Mouse (Mus musculus): ENCODE results near the gene Aqp2.

Aqp2 gene

DNA sequence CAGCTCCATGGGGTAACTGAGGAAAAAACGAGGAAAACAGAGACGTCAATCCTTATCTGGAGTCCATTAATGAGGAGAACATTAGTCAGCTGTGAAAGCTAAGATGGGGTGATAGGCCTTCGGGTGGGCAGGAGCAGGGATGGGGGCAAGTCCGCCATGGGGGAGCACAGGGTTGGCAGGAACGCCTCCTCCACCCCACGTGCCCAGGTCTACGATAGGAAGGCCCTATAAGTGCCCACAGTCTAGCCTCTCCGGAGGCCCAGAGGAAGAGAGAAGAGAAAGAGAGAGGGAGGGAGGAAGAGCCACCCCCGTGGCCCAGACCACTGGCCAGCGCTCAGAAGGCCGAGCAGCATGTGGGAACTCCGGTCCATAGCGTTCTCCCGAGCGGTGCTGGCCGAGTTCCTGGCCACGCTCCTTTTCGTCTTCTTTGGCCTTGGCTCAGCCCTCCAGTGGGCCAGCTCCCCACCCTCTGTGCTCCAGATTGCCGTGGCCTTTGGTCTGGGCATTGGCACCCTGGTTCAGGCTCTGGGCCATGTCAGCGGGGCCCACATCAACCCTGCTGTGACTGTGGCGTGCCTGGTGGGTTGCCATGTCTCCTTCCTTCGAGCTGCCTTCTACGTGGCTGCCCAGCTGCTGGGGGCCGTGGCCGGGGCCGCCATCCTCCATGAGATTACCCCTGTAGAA, at the start of gene Aqp2:
Gene Aqp2, plus strand, starts transcription at position 254 of the 684 bp plus-strand sequence.
- in situ Hi-C loops (cut with MboI; ENCODE audit: low pct_unique_long_range_greater_than_20kb in 1 of 2, low sequenced_read_pairs in 2 of 2, unreplicated experiment in 1 of 2) = no loop called here

DNA sequence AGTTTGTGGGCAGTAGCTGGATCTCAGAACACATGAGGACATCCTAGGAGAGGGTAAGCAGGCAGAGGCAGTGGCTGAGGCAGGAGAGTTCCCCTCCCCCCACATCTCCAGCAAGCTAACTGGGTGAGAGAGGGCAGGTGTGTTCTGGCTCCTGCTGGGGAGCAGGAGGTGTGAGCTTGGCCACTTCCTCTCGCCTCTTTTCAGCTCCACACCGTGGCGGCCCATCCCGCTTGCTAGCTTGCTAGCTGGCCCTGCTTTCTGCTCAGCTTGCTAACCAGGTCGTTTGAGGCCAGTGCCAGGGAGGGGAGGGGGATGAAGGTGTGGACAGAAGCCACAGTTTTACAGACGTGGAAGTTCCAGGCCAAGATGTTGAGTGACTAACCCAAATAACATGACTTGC, 47.7 kb upstream of the Aqp2 start:
- in situ Hi-C loops (cut with MboI; ENCODE audit: low pct_unique_long_range_greater_than_20kb in 1 of 2, low sequenced_read_pairs in 2 of 2, unreplicated experiment in 1 of 2) = no loop called here

GRCm38 (mm10) chr15:99532023-99532422, 46.8 kb upstream of the Aqp2 start:
- in situ Hi-C loops (cut with MboI; ENCODE audit: low pct_unique_long_range_greater_than_20kb in 1 of 2, low sequenced_read_pairs in 2 of 2, unreplicated experiment in 1 of 2) = no loop called here

- in situ Hi-C loops (cut with MboI; ENCODE audit: low pct_unique_long_range_greater_than_20kb in 1 of 2, low sequenced_read_pairs in 2 of 2, unreplicated experiment in 1 of 2) = no loop called here
Observed at GRCm38 (mm10) chr15:99536889-99537862, 41.7 kb upstream of the Aqp2 start.

GRCm38 (mm10) chr15:99539891-99540290, 39.0 kb upstream of the Aqp2 start:
- in situ Hi-C loops (cut with MboI; ENCODE audit: low pct_unique_long_range_greater_than_20kb in 1 of 2, low sequenced_read_pairs in 2 of 2, unreplicated experiment in 1 of 2) = no loop called here

- in situ Hi-C loops (cut with MboI; ENCODE audit: low pct_unique_long_range_greater_than_20kb in 1 of 2, low sequenced_read_pairs in 2 of 2, unreplicated experiment in 1 of 2) = no loop called here
Observed at GRCm38 (mm10) chr15:99544047-99544446, 34.8 kb upstream of the Aqp2 start.

DNA sequence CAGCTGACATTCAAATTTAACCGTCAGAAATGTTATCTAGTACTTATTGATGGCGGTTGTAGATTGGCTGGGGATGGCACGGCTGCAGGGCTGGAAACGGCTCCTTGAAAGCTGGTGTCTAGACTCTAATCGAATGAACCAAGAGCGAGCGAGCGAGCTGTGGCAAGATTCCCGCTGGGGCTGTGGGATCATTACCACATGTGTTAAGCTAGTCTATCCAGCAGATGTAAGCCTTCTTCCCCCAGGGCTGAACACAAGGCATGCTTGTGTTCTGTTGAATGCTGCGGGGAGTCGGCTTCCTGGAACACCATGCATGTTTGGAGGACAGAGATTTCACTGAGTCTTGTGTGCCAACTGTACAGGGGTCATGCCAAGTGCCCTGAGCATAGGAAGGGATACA, 32.3 kb upstream of the Aqp2 start:
- in situ Hi-C loops (cut with MboI; ENCODE audit: low pct_unique_long_range_greater_than_20kb in 1 of 2, low sequenced_read_pairs in 2 of 2, unreplicated experiment in 1 of 2) = no loop called here

DNA sequence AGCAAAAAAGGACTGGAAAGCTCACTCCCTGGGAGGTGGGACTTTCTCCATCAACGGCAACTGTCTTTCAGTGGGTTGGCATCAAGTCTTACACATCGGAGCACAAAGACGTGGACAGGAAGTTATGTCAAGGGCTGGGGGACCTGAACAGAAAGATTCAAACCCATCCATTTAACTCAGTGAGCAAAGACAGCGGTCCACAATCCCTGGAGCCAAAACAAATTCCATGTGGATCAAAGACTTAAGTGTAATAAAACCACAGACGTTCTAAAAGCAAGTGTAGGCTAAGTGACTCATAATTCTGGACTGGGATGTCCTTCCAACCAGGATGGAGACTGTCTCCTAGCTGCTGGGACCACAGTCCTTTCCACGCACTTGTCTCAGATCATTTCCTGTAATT, 31.1 kb upstream of the Aqp2 start:
- in situ Hi-C loops (cut with MboI; ENCODE audit: low pct_unique_long_range_greater_than_20kb in 1 of 2, low sequenced_read_pairs in 2 of 2, unreplicated experiment in 1 of 2) = no loop called here

- in situ Hi-C loops (cut with MboI; ENCODE audit: low pct_unique_long_range_greater_than_20kb in 1 of 2, low sequenced_read_pairs in 2 of 2, unreplicated experiment in 1 of 2) = no loop called here
Observed at GRCm38 (mm10) chr15:99549901-99550300, 29.0 kb upstream of the Aqp2 start.

DNA sequence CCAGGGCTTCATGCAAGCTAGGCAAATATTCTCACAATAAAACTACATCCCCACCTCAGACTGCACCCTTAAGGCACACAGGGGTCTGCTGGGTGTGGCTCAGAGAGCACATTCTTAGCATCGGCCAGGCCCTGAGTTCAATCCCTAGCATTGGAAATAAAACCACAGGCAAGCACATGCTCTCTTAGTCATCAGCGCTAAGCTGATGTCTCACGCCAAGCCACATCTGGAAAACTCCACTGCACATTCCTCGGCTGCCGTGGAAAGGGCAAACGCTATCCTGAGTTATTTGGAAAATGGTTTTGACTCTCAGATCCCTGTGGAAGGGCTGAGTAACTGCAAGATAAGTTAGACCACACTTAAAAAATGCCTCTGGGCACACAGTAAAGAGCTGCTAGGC, 25.1 kb upstream of the Aqp2 start:
- in situ Hi-C loops (cut with MboI; ENCODE audit: low pct_unique_long_range_greater_than_20kb in 1 of 2, low sequenced_read_pairs in 2 of 2, unreplicated experiment in 1 of 2) = no loop called here

GRCm38 (mm10) chr15:99558947-99559346, 19.9 kb upstream of the Aqp2 start:
- in situ Hi-C loops (cut with MboI; ENCODE audit: low pct_unique_long_range_greater_than_20kb in 1 of 2, low sequenced_read_pairs in 2 of 2, unreplicated experiment in 1 of 2) = no loop called here

DNA sequence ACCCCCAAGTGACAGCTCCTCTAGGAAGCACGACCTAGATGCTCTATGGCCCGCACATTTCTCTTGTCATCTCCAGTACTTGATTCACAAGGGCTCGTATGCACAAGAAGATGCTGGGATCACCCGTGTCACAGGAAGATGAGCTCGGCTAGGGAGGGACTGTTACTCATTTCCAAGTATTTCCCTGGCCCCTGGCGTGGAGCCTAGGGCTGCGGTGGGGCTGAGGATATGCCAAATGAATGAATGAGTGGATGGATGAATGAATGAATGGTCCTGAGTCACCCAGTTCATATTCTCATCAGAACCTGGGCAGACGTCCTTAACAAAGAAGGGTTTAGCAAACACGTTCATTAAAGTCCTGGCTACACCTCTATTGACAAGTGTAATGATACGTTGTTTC, 18.6 kb upstream of the Aqp2 start:
- in situ Hi-C loops (cut with MboI; ENCODE audit: low pct_unique_long_range_greater_than_20kb in 1 of 2, low sequenced_read_pairs in 2 of 2, unreplicated experiment in 1 of 2) = no loop called here

DNA sequence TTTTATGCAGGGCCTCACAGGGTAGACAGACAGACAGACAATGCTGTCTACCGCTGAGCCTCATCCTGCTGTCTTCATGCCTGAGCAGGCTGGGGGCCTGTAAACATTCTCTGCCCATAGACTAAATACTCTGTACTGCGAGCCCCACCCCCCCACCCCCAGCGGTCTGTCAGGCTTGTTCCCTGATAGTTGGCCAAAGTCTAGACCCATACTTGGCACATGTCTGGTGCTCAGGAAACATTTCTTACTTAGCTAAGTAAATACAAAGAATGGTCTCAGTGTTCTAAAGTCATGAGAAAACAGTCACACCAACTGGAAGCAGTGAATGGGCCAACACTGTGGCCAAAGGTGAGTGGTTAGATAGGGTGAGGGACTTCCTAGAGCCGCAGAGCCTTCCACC, 11.5 kb upstream of the Aqp2 start:
- in situ Hi-C loops (cut with MboI; ENCODE audit: low pct_unique_long_range_greater_than_20kb in 1 of 2, low sequenced_read_pairs in 2 of 2, unreplicated experiment in 1 of 2) = no loop called here

- in situ Hi-C loops (cut with MboI; ENCODE audit: low pct_unique_long_range_greater_than_20kb in 1 of 2, low sequenced_read_pairs in 2 of 2, unreplicated experiment in 1 of 2) = no loop called here
Observed at GRCm38 (mm10) chr15:99568682-99569081, 10.2 kb upstream of the Aqp2 start.

GRCm38 (mm10) chr15:99569123-99569522, 9.7 kb upstream of the Aqp2 start:
- in situ Hi-C loops (cut with MboI; ENCODE audit: low pct_unique_long_range_greater_than_20kb in 1 of 2, low sequenced_read_pairs in 2 of 2, unreplicated experiment in 1 of 2) = no loop called here

DNA sequence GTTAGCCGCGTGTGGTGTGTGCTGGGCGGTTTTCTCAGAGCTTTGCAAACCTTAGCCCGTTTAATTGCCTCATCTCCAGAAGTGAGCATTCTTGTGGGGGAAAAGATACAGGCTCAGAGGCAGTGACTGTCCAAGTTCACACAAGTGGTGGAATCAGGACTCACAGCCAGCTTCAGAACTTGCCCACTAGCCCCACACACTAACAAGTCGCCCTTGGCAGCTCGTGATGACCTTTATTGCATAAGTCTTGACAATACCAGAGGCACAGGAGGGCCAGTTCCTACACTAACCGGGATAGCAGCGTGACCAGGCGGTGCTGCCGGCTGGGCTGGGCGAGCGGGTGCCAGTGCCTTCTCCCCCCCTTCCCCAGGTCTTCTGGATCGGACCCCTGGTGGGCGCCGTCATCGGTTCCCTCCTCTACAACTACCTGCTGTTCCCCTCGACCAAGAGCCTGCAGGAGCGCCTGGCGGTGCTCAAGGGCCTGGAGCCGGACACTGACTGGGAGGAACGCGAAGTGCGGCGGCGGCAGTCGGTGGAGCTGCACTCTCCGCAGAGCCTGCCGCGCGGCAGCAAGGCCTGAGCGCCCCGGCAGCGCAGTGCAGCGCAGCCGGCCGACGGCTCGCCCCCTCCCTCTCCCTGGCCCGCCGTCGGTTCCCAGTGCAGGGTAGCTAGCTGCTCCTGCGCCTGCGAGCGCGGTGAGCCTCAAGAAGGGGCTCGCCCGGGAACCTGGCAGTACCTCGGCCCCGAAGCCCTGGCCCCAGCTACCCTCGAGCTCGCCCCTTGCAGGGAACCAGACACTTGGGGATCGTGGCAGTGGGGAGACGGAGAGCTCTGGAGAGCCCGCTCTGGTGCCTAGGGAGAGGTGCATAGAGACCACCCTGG, 4.8 kb downstream of the Aqp2 start:
- in situ Hi-C loops (cut with MboI; ENCODE audit: low pct_unique_long_range_greater_than_20kb in 1 of 2, low sequenced_read_pairs in 2 of 2, unreplicated experiment in 1 of 2) = no loop called here

GRCm38 (mm10) chr15:99584407-99585202, 5.8 kb downstream of the Aqp2 start:
- in situ Hi-C loops (cut with MboI; ENCODE audit: low pct_unique_long_range_greater_than_20kb in 1 of 2, low sequenced_read_pairs in 2 of 2, unreplicated experiment in 1 of 2) = no loop called here

GRCm38 (mm10) chr15:99585741-99586140, 6.9 kb downstream of the Aqp2 start:
- in situ Hi-C loops (cut with MboI; ENCODE audit: low pct_unique_long_range_greater_than_20kb in 1 of 2, low sequenced_read_pairs in 2 of 2, unreplicated experiment in 1 of 2) = no loop called here

Data from mouse embryonic stem cell (cell line).